Mouse (Mus musculus) liver (tissue): ENCODE data around the gene Cpm.

Source experiments
- DNase-seq: peaks from one replicate; pipeline ENCODE4 v3.0.0-alpha.2; 2020; ENCODE audit warnings: mixed read lengths

Cpm gene

GRCm38 (mm10) chr10:117637062-117637744, 7.9 kb downstream of the Cpm start:
- DNase-seq: no peak

- DNase-seq: no peak
These were observed 8.7 kb downstream of the Cpm start for GRCm38 (mm10) chr10:117637745-117638577.

DNA sequence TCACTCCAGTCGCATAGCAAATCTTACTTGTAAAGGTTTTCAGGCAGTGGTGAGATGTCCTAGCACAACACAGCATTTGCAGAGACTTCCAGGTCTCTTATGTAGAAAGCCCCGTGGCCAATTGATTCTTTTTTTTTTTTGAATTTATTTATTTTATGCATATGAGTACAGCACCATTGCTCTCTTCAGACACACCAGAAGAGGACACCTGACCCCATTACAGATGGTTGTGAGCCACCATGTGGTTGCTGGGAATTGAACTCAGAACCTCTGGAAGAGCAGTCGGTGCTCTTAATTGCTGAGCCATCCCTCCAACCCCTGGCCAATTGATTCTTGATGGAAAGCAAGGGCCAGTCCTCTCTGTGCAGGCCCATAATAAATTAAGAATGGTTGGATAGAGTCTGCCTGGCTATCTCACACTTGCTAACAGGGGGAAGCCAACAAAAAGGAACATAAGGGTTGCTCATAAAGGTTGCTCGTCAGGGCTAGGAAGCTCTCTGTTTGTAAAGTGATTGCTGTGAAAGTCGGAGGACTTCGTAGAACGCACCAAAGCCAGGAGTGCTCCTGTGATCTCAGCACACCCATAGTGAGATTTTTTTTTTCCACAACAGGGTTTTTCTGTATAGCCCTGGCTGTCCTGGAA, 9.4 kb downstream of the Cpm start:
- DNase-seq: no peak

DNA sequence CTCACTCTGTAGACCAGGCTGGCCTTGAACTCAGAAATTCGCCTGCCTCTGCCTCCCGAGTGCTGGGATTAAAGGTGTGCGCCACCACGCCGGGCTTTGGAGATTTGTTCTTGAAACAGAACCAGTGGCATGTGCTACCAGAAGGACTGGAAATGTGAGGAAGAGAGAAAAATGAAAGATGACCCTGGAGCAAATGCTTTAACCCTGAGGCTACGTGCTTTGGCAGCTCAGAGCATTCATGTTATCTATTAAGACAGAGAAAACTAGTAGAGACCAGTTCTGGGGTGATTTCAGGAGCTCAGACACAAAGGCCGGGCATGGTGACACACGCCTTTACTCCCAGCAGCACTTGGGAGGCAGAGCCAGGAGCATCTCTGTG, 9.9 kb downstream of the Cpm start:
- no peak for DNase-seq

DNA sequence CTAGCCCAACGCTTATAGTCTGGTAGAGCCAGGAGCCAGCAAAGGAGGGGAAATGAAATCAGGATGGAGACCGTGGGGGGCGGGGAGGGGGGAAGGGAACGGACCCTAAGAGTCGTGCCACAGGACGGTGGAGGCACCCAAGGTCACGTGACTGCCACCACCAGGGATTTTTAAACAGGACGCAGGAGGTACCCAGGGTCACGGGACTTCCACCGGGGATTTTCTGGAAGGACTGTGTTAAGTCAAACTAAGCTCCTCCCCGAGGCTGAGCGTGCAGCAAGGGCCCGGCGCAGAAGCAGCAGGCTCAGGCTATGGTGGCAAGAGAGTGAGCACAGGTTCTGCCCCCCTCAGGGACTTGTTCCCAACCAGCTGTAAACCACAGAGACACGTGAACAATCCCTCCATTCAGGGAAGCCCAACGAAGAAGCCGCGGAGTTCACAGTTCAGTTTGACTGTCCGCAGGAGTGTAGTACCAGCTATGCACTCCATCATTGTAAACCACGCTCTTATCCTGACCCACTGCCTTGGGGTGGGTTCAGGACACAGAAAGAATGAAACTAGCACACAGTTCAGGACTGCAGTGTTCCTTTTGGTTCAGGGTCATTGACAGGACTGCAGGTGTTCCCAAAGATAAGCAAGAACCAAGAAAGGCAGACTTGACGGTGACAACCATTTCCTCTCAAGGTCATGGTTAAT, 10.7 kb downstream of the Cpm start:
- peak; percentile 11 for DNase-seq

- DNase-seq: no peak
These were observed 11.3 kb downstream of the Cpm start for GRCm38 (mm10) chr10:117640595-117641078.

GRCm38 (mm10) chr10:117641400-117642200, 12.3 kb downstream of the Cpm start:
- no peak for DNase-seq

- no peak for DNase-seq
These were observed 12.8 kb downstream of the Cpm start for GRCm38 (mm10) chr10:117642201-117642450.

DNA sequence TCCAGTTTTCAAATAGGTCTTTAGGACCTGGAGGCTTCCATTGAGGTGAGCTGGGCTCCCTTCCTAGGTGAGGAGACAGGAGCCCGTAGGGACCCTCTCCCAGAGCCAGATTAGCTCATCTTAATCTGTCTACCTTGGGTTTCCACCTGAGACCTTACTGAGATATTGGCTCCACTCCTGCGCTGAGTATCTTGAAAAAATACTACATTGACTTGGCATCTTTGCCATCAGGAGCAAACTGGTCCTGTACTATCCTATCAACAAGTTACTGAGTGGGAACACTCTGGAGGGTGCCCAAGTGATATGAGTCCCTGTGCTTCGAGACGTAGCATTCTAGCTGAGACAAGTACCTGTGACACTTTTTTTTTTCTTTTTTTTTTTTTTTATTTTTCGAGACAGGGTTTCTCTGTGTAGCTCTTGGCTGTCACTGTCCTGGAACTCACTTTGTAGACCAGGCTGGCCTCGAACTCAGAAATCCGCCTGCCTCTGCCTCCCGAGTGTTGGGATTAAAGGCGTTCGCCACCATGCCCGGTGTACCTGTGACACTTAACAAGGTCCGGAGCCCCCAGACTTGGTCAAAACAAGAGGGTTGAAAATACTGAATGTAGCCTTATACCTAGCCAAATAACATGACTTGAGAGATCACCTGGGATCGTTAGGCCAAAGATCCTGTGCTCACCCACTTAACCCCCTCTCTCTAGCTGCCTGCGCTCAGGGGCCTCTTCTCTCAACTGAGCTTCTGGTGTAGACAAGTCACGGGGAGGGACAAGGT, 13.4 kb downstream of the Cpm start:
- no peak for DNase-seq

DNA sequence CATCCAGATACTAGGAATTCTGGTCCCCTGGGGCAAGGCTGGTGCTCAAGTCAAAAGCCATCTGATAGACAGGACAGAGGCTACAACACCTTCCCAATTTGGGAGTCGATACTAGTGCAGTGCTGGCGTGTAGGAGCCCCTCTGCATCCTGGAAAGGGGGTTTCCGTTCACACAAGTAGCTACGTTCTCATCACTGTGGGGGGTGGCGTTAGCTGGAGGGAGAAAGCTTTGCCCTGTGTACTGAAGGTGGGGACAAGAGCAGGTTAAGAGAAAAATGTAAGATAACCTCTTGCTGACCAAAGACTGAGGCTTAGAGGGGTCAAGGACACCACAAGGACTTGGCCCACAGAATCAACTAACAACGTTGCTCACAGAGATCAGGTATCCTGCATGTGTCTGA, 14.0 kb downstream of the Cpm start:
- no peak for DNase-seq

DNA sequence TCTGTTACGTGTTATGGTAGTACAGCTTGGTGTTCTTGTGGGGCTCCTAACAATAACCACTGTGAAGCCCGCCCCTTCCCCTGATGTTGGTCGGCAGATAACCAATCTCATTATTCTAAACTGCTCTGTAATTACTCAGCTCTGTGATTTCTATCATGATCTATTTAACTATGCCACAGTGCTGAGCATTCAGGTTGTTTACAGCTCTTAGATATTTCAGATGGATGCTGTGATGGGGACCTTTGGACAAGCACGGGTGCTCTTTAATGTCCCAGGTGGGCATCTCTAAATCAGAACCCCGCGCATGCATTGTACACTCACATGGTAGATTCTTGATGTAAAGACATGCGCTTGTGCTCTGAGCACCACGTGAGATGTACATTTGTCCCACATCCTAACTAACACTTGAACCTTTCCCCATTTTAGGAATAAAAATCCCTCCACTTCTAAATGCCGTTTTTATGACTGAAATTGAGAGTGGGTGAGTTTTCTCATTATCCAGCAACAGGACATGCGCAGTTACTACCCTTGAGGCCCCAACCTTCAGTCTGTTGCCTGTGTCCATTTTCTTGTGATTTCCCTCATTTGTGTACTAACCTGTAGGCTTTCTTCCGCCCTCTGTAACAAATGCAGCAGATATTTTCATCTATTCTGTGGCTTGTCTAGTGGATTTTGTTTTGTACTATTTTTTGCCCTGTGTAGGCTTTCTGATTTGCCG, 14.6 kb downstream of the Cpm start:
- DNase-seq: no peak

DNA sequence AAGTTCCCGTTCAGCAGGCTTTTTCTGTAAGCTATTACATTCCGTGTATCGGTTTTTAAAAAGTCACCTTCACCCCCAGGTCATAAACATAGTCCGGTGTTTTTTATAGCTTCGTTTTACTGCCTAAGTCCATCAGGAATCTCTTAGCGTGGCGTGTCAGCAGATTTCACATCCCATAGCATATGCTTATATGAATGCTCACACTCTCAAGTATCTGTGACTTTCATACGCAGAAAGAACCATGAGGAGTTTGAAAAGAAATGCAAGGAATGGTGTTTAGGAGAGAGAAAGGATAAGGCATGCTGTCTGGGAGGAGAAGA, 15.1 kb downstream of the Cpm start:
- no peak for DNase-seq

DNA sequence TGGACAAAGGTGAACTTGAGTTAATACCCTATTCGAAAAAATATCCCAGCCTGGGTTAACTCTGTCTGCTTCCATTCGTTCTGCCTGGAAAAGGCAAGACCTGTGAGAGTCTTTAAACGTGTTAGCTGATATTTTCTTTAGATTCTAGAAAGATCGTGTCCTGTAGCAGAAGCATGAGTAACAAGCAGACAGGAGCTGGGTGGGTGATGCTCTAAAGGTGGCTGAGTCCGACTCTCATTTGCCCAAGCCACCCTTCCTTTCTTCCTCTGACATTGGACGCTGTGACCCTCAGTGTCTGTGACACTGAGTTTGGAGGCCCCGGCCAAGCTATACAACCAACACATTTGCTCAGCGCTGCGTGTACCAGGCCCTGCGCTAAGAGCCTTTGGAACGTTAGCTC, 15.5 kb downstream of the Cpm start:
- DNase-seq: no peak

- no peak for DNase-seq
These were observed 16.2 kb downstream of the Cpm start for GRCm38 (mm10) chr10:117645487-117645964.

GRCm38 (mm10) chr10:117646482-117647157, 17.3 kb downstream of the Cpm start:
- DNase-seq: no peak

DNA sequence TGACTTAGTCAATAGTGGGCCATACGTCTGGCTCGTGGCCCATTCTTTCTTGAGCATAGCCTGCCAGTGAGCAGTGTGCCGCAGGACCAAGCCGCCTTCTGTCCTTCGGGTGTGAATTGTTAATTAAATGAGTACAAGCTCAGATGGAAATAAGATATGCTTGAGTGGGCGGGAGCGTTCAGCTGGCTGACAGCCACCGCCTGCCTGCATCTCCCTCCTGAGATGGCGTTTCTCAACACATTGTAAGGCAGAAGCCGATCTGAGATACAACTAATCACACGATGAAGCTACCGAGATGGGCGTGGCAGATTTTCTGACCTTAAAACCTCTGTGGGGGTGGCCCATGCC, 17.8 kb downstream of the Cpm start:
- no peak for DNase-seq

- no peak for DNase-seq
These were observed 18.7 kb downstream of the Cpm start for GRCm38 (mm10) chr10:117647964-117648472.

- no peak for DNase-seq
These were observed 19.3 kb downstream of the Cpm start for GRCm38 (mm10) chr10:117648643-117649042.

GRCm38 (mm10) chr10:117649292-117650041, 20.2 kb downstream of the Cpm start:
- no peak for DNase-seq
